Mouse (Mus musculus): ENCODE measurements around the gene Fbn1. TPM values are rescaled to one million over a fixed set of nuclear protein-coding genes. Genes with fewer than 3 reads are reported as not detected.
A peak's percentile ranks its signal among the peaks of the same experiment; 100 is the strongest.

The Fbn1 gene
- total RNA-seq, 2 experiments from 2014 or later = not detected

- no peak for ATAC-seq (replicated peaks; ENCODE audit: low FRiP score, low TSS enrichment, poor library complexity, severe bottlenecking)
These were observed 238.9 kb downstream of the Fbn1 start for GRCm38 (mm10) chr2:125268876-125269275.

- ATAC-seq (replicated peaks; ENCODE audit: low FRiP score, low TSS enrichment, poor library complexity, severe bottlenecking) = no peak
These were observed 244.0 kb downstream of the Fbn1 start for GRCm38 (mm10) chr2:125263753-125264152.

GRCm38 (mm10) chr2:125263056-125263455, 244.7 kb downstream of the Fbn1 start:
- ATAC-seq (replicated peaks; ENCODE audit: low FRiP score, low TSS enrichment, poor library complexity, severe bottlenecking) = 0 out of 2 replicates have a peak, but pooled peaks have one; percentile 36

- ATAC-seq (replicated peaks; ENCODE audit: low FRiP score, low TSS enrichment, poor library complexity, severe bottlenecking) = no peak
These were observed 247.5 kb downstream of the Fbn1 start for GRCm38 (mm10) chr2:125260326-125260725.

GRCm38 (mm10) chr2:125259230-125260120, 248.3 kb downstream of the Fbn1 start:
- 0 out of 2 replicates have a peak, but pooled peaks have one; percentile 58 for ATAC-seq (replicated peaks; ENCODE audit: low FRiP score, low TSS enrichment, poor library complexity, severe bottlenecking)

GRCm38 (mm10) chr2:125255886-125256285, 251.9 kb downstream of the Fbn1 start:
- no peak for ATAC-seq (replicated peaks; ENCODE audit: low FRiP score, low TSS enrichment, poor library complexity, severe bottlenecking)

- ATAC-seq (replicated peaks; ENCODE audit: low FRiP score, low TSS enrichment, poor library complexity, severe bottlenecking) = no peak
These were observed 253.2 kb downstream of the Fbn1 start for GRCm38 (mm10) chr2:125254630-125255029.

- ATAC-seq (replicated peaks; ENCODE audit: low FRiP score, low TSS enrichment, poor library complexity, severe bottlenecking) = no peak
These were observed 254.1 kb downstream of the Fbn1 start for GRCm38 (mm10) chr2:125253699-125254098.

GRCm38 (mm10) chr2:125252275-125252674, 255.5 kb downstream of the Fbn1 start:
- peak; percentile 48 for ATAC-seq (replicated peaks; ENCODE audit: low FRiP score, low TSS enrichment, poor library complexity, severe bottlenecking)

- ATAC-seq (replicated peaks; ENCODE audit: low FRiP score, low TSS enrichment, poor library complexity, severe bottlenecking) = peak; percentile 35; the same call in 1 of the 2 replicates
These were observed 256.0 kb downstream of the Fbn1 start for GRCm38 (mm10) chr2:125251781-125252180.

Other genes starting within 250 kb of the Fbn1 start
- not detected in 2 replicates for gene Gm9913, start 2.9 kb downstream of the Fbn1 start, total RNA-seq (2014; fragmentation: Nextera tagmentation)
- not detected in 2 replicates for gene Gm9913, start 2.9 kb downstream of the Fbn1 start, total RNA-seq (2017)
- 13.5 and 14.4 TPM in 2 replicates for gene Cep152, start 117.1 kb upstream of the Fbn1 start, total RNA-seq (2014; fragmentation: Nextera tagmentation)
- gene Cep152, start 117.1 kb upstream of the Fbn1 start, total RNA-seq (2017) = 19.9 and 21.0 TPM in 2 replicates
- gene Eid1, start 165.1 kb upstream of the Fbn1 start, total RNA-seq (2014; fragmentation: Nextera tagmentation) = 56.0 and 59.1 TPM in 2 replicates
- gene Eid1, start 165.1 kb upstream of the Fbn1 start, total RNA-seq (2017) = 131 and 165 TPM in 2 replicates
- gene Shc4, start 216.2 kb upstream of the Fbn1 start, total RNA-seq (2014; fragmentation: Nextera tagmentation) = 0.98 and 3.3 TPM in 2 replicates
- 1.0 and 1.2 TPM in 2 replicates for gene Shc4, start 216.2 kb upstream of the Fbn1 start, total RNA-seq (2017)